ENCODE assay signal across 8 mouse cellular contexts in genomic region chr4:141204580-141205061, GRCm38 (mm10). TPM values are rescaled to one million over a fixed set of nuclear protein-coding genes. Genes with fewer than 3 reads are reported as not detected.
A peak's percentile ranks its signal among the peaks of the same experiment; 100 is the strongest.
DNase-seq lines count a peak whose midpoint lies in the region; ATAC-seq lines count a peak whose summit lies in the region.

No protein-coding gene starts in this region.

- WGBS in heart, embryonic 12.5 days, result 43% methylated on average over 4 of the region's 4 CpGs
- WGBS in forebrain, embryonic 13.5 days, result 87% methylated on average over 4 of the region's 4 CpGs

- DNase-seq in heart, adult 8-10 months (ENCODE audit: low spot score), result no peak
- DNase-seq in 416B (ENCODE audit: low read depth), result peak; percentile 35
- DNase-seq in T-cell, adult 2 months (ENCODE audit: low spot score), result peak; percentile 8
- DNase-seq in mesoderm, embryonic 11.5 days (ENCODE audit: low read depth, low spot score), result peak; percentile 33
- DNase-seq in gastrocnemius, postnatal 10 days, result no peak

- peaks cover 17% of the 10 kb centered on the region for H3K4me1 ChIP-seq in heart, embryonic 12.5 days (replicated peaks)
- H3K4me1 ChIP-seq in forebrain, embryonic 13.5 days, result no peaks in the 10 kb centered on the region

- no peak overlapping the region for H3K27ac ChIP-seq in heart, embryonic 12.5 days (ENCODE audit: poor library complexity, severe bottlenecking)
- no peak overlapping the region for H3K27ac ChIP-seq in forebrain, embryonic 13.5 days

- H3K4me2 ChIP-seq in heart, embryonic 12.5 days, result no peak overlapping the region
- no peak overlapping the region for H3K4me2 ChIP-seq in forebrain, embryonic 13.5 days

- peaks cover 42% of the 10 kb centered on the region for H3K36me3 ChIP-seq in heart, embryonic 12.5 days
- peaks cover 46% of the 10 kb centered on the region for H3K36me3 ChIP-seq in forebrain, embryonic 13.5 days (ENCODE audit: poor library complexity, severe bottlenecking)

- no peak overlapping the region for H3K4me3 ChIP-seq in heart, embryonic 12.5 days
- no peak overlapping the region for H3K4me3 ChIP-seq in forebrain, embryonic 13.5 days

- peak; percentile 29; the same call in 1 of the 2 replicates for ATAC-seq in heart, embryonic 12.5 days (ENCODE audit: insufficient number of reproducible peaks, low FRiP score)
- 0 out of 4 replicates have a peak, but pooled peaks have one; percentile 32 to 48 for ATAC-seq in hematopoietic stem cell, adult 5-6 weeks (replicated peaks in 1 of 2; ENCODE audit: insufficient read depth in 1 of 2, low FRiP score in 2 of 2, low TSS enrichment in 1 of 2, low read depth in 1 of 2, poor library complexity in 2 of 2, severe bottlenecking in 2 of 2)
- ATAC-seq in forebrain, embryonic 13.5 days, result no peak

- no peaks in the 10 kb centered on the region for H3K27me3 ChIP-seq in heart, embryonic 12.5 days (replicated peaks)
- H3K27me3 ChIP-seq in forebrain, embryonic 13.5 days, result no peaks in the 10 kb centered on the region

- H3K9ac ChIP-seq in heart, embryonic 12.5 days, result no peak overlapping the region
- H3K9ac ChIP-seq in forebrain, embryonic 13.5 days, result no peak overlapping the region

- no peaks in the 10 kb centered on the region for H3K9me3 ChIP-seq in heart, embryonic 12.5 days (replicated peaks)
- no peaks in the 10 kb centered on the region for H3K9me3 ChIP-seq in forebrain, embryonic 13.5 days (replicated peaks)

RNA-seq across cellular contexts. Expression of gene Rsg1, which starts 9.1 kb away (rescaled TPM):
- 2.0 and 2.3 TPM in 2 replicates for polyA plus RNA-seq in heart, embryonic 12.5 days (2016; fragmentation: Nextera tagmentation; extraction: Ambion mirVana)
- 1 to 10 TPM in 1 of 4 experiments, under 1 TPM in 3; 0.44 to 1.2 (median 0.66) TPM for total RNA-seq in heart, adult 8-10 months (2022)
- total RNA-seq in hematopoietic stem cell, adult 5-6 weeks (2017), result 0.81 and 3.5 TPM in 2 replicates
- 6.1 and 7.1 TPM in 2 replicates for polyA plus RNA-seq in forebrain, embryonic 13.5 days (2015; fragmentation: Nextera tagmentation; extraction: Ambion mirVana)
- under 1 TPM; 0.70 to 0.89 TPM for total RNA-seq in gastrocnemius, postnatal 10 days (2021)

RNA-seq across cellular contexts. Expression of gene Arhgef19, which starts 34.7 kb away (rescaled TPM):
- polyA plus RNA-seq in heart, embryonic 12.5 days (2016; fragmentation: Nextera tagmentation; extraction: Ambion mirVana), result 2.6 and 3.1 TPM in 2 replicates
- 10 to 100 TPM; 26.2 to 32.2 (median 30.3) TPM for total RNA-seq in heart, adult 8-10 months (2022)
- total RNA-seq in hematopoietic stem cell, adult 5-6 weeks (2017), result not detected in 2 replicates
- 0.96 and 1.2 TPM in 2 replicates for polyA plus RNA-seq in forebrain, embryonic 13.5 days (2015; fragmentation: Nextera tagmentation; extraction: Ambion mirVana)
- 1 to 10 TPM; 2.6 to 3.2 TPM for total RNA-seq in gastrocnemius, postnatal 10 days (2021)

RNA-seq across cellular contexts. Expression of gene Fbxo42, which starts 56.9 kb away (rescaled TPM):
- polyA plus RNA-seq in heart, embryonic 12.5 days (2016; fragmentation: Nextera tagmentation; extraction: Ambion mirVana), result 18.2 and 20.0 TPM in 2 replicates
- 10 to 100 TPM in 2 of 4 experiments, 1 to 10 TPM in 2; 8.4 to 11.5 (median 10.0) TPM for total RNA-seq in heart, adult 8-10 months (2022)
- 10.0 and 11.3 TPM in 2 replicates for total RNA-seq in hematopoietic stem cell, adult 5-6 weeks (2017)
- 19.7 and 20.0 TPM in 2 replicates for polyA plus RNA-seq in forebrain, embryonic 13.5 days (2015; fragmentation: Nextera tagmentation; extraction: Ambion mirVana)
- 10 to 100 TPM; 10.0 to 11.4 TPM for total RNA-seq in gastrocnemius, postnatal 10 days (2021)

Comparison
In these comparisons a context has a peak if more than half of its experiments do, and no peak if none do; other contexts are left out.
1. DNase-seq: peak in 416B (single experiment), T-cell, adult 2 months (single experiment) and mesoderm, embryonic 11.5 days (single experiment); none in heart, adult 8-10 months (single experiment) and gastrocnemius, postnatal 10 days (single experiment).
2. RNA of gene Arhgef19, which starts 34.7 kb away (total RNA-seq): 26.2 to 32.2 TPM in heart, adult 8-10 months; 2.6 to 3.2 TPM in gastrocnemius, postnatal 10 days and not detected in hematopoietic stem cell, adult 5-6 weeks; every median in the first group is over 4 times any median in the second.